Mouse (Mus musculus): ENCODE measurements around the gene Tmem139.

Gene Tmem139

GRCm38 (mm10) chr6:42276151-42276550, 14.4 kb downstream of the Tmem139 start:
- no peak for DNase-seq (ENCODE audit: low read depth, low spot score)

GRCm38 (mm10) chr6:42282865-42283528, 21.2 kb downstream of the Tmem139 start:
- no peak for DNase-seq (ENCODE audit: low read depth, low spot score)

GRCm38 (mm10) chr6:42286448-42286847, 24.7 kb downstream of the Tmem139 start, which contains the start of gene Clcn1:
Gene Clcn1 (plus strand): TSS chr6:42286685.
- no peak for DNase-seq (ENCODE audit: low read depth, low spot score)

- DNase-seq (ENCODE audit: low read depth, low spot score) = no peak
Observed at GRCm38 (mm10) chr6:42287562-42287961, 25.8 kb downstream of the Tmem139 start.

GRCm38 (mm10) chr6:42293327-42293726, 31.6 kb downstream of the Tmem139 start:
- no peak for DNase-seq (ENCODE audit: low read depth, low spot score)

- no peak for DNase-seq (ENCODE audit: low read depth, low spot score)
Observed at GRCm38 (mm10) chr6:42295549-42296094, 33.9 kb downstream of the Tmem139 start.

GRCm38 (mm10) chr6:42299362-42299761, 37.6 kb downstream of the Tmem139 start:
- DNase-seq (ENCODE audit: low read depth, low spot score) = no peak

- no peak for DNase-seq (ENCODE audit: low read depth, low spot score)
Observed at GRCm38 (mm10) chr6:42309816-42310378, 48.1 kb downstream of the Tmem139 start.

GRCm38 (mm10) chr6:42310427-42311053, 48.8 kb downstream of the Tmem139 start:
- no peak for DNase-seq (ENCODE audit: low read depth, low spot score)
